Mouse (Mus musculus): ENCODE data around the gene Msrb2.

Gene Msrb2

DNA sequence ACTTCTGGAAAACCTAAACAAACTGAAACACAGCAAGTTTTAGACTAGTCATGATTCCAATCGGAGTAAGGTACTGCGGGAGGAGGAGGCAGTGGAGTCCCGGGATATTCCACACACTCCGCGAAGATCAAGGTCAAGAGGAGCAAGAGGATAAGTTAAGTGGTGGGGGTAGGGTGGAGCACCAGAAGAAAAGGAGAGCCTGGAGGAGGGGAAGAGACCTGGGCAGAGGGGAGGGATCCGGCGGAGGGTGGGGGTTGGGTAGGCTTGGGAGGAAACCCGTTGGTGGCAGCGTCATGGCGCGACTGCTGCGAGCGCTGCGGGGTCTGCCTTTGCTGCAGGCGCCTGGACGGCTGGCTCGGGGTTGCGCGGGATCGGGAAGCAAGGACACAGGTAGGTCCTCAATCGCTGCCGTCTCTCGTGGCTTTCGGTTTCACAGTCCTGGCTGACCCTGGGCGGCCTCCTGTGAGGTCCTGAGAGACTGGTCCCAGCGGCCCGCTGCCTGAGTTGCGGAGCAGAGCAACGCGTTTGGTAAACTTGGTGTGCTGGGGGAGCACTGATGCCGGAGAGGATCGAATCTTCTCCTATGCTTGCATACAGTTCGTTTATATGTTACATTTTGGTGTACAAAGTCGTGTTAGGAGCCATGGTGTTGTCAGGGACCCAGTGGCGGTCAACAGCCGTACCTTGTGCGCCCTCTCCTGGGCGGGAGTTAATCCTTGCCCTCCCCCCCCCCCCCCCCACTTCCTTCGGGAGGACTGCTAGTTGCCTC is at the start of gene Msrb2:
Gene Msrb2, plus strand, starts transcription at position 51 of the 769 bp plus-strand sequence.
- peak; percentile 52 for DNase-seq (ENCODE audit: low spot score)

GRCm38 (mm10) chr2:19322448-19322847 is 48.8 kb upstream of the Msrb2 start:
- no peak for DNase-seq (ENCODE audit: low spot score)

DNA sequence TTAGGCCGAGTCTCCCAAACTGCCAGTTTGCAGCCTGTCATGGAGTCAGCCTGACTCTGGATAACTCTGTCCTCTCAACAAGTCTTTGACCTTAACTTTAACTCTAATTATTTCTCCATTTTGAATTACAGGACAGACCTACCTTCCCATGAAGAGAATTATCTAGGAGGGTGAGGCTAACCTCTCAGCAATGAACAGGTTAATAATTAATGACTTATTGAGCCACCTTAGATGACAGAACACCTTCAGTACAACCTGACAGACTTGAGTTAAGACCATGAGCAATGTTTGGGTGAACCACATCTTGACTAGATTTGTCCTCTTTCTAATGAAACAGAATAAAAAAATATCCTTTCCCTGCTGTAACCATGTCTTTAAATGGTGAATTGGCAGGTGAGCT is 44.9 kb upstream of the Msrb2 start:
- no peak for DNase-seq (ENCODE audit: low spot score)

- no peak for DNase-seq (ENCODE audit: low spot score)
Observed at GRCm38 (mm10) chr2:19327811-19328210, 43.4 kb upstream of the Msrb2 start.

DNA sequence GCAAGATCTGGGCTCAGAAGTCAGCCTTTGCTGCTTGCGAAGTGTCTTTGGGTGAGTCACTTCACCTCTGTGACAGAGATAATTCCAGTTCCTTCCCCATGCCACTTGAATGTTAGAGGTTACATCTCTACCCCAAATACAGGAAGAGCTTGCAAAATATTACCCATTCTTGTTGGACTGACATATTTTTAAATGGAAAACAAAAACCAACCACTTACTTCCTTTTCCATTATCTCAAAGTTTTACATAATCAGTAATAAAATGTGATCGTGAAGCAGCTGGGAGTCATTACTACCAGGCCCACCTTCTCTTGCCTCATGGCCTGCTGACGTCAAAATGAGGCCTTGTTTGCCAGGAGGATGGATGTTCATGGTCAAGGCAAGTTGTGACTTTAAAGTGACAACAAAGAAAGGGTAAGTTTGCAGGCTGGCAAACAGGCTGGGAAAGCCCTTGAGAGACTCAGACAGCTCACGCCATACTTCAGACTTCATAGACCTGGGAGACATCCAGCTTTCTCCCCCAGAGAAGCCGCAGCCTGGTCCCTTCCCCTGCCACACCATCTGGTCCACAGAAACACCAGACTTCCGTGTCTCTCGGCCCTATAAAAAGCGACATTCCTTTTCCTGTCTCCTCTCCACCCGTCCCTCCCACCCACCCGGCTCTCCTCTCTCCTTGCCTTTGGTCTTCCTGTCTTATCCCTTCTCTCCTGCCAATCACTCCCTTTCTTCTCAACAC is 27.2 kb upstream of the Msrb2 start:
- no peak for DNase-seq (ENCODE audit: low spot score)

DNA sequence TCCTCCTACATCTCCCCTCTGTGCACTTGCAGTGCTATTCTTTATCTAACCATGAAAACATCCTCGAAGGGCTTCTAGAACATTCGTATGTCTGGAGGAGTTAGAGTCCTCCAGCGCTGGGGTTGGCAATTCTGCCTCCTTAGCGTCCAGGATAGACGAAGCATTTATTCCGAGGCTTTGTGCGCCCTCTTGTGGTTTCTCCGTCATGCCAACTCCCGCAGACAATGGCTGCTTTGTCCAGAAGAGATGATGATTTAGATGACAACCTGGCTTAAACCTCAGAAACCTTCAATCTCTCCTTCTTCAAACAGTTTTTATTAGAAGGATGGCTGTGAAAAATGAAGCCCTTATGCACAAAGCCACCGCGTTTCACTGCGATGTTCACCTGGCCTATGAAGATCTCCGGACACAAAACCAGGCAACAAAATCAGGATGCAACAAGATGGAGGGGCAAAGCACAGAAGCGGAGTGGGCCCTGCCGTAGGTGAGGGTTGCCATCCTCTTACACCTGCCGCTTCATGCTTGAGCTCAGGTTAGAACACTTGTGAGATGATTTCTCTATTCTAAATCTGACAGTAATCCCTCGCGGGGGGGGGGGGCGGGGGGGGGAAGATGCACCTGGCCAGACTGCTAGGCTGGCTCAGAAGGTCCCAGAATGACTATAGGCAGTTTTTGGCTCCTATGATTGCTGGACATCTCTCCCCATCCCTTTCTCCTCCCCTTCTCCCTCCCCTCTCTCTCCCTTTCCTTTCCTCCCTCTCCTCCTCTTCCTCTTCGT is 26.4 kb upstream of the Msrb2 start:
- DNase-seq (ENCODE audit: low spot score), result peak; percentile 39

DNA sequence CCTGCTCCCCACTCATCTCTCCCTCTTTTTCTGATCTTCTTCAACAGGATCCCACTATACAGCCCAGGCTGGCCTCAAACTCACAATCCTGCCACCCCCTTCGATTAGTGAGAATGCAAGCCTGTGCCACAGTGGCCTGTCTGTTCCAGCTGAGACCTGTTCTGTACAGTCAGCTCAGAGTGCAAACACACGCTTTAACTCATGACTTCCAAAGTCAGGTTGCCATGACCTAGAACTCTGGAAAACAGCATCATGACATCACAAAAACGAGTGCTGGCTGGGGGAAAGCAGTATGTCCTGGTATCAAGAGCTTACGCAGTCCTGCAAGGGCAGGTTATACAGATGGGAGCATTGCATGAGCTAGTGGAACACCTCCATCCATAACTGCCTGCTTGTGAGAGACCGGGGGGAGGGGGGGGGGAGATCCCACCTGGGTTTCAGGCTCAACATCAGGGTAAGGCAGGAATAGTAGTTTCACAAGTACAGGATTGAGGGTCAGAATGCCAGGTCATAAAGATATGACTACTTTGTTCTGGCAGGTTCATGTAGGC is 25.8 kb upstream of the Msrb2 start:
- DNase-seq (ENCODE audit: low spot score), result no peak

DNA sequence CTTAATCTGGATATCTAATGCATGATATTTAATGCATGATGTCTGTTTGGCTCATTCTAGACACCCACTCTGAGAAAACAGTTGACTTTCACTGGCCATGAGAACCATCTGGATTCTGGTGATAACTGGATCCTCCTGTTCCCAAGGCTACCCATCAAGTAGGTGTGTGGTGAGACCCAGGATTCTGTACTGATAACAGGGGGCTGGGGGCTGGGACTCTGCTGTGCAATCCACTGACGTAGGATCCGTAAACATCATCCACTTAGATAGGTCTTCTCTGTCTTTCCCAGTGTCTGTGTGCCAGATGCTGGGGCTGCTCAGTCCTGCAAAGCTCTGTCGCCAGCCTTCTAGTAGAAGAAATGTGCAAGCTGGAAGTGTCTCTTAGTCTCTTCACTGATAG is 22.8 kb upstream of the Msrb2 start:
- DNase-seq (ENCODE audit: low spot score), result no peak

DNA sequence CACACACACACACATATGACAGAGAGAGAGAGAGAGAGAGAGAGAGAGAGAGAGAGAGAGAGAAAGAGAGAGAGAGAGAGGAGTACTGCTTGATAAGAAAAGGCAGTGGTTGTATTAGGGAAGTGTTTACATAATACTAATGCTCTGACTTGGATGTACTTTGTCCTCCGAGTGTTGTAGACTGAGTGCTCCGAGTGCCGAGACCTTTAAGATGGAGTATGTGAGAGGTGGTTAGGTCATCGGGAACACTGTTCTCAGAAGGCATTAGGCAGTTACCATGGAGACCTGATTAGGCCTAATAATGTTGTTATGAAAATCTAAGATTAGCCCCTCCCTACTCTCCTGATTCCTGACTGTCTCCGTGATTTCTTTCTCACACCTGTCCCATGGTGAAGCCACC is 21.1 kb upstream of the Msrb2 start:
- DNase-seq (ENCODE audit: low spot score), result no peak

GRCm38 (mm10) chr2:19351615-19352253 is 19.5 kb upstream of the Msrb2 start:
- DNase-seq (ENCODE audit: low spot score), result no peak

DNA sequence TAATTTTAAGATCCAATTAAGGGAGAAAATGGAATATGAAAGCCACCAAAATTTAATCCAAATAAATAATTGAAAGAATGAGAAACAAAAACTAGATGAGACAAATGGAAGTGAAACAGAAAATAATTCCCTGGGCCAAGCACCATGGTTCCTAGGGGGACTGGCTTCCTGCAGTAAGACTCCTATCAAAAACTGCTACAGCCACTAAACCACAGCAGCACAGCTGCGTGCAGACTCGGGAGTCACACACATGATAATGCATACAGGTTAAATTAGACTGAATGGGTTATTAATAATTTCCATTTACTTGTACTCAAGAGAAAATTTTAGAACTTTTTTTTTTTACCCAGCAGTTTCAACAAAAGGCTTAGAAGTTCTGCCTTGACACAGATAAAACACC is 18.1 kb upstream of the Msrb2 start:
- DNase-seq (ENCODE audit: low spot score), result no peak

- no peak for DNase-seq (ENCODE audit: low spot score)
Observed at GRCm38 (mm10) chr2:19362880-19363279, 8.4 kb upstream of the Msrb2 start.

- DNase-seq (ENCODE audit: low spot score), result no peak
Observed at GRCm38 (mm10) chr2:19366426-19366825, 4.8 kb upstream of the Msrb2 start.

DNA sequence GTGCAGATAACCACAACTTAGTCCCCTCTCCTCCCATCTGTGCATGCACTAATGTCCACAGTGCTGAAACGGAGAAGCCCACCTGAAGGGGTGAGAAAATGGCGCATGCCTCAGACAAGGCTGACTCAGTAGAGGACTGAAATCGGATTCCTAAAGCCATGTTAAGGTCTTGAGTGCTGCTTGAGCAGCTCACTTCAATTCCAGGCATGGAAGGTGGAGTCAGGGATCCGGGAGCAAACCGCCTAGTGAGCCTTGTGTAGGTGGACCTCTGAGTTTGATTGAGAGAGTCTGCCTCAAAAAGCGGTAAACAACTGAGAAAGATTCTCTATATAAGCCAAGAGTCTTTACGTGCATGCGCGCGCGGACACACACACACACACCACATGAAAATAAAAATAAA is 4.1 kb upstream of the Msrb2 start:
- no peak for DNase-seq (ENCODE audit: low spot score)

- DNase-seq (ENCODE audit: low spot score), result no peak
Observed at GRCm38 (mm10) chr2:19373695-19374094, 2.5 kb downstream of the Msrb2 start.

- no peak for DNase-seq (ENCODE audit: low spot score)
Observed at GRCm38 (mm10) chr2:19380446-19380950, 9.3 kb downstream of the Msrb2 start.

- DNase-seq (ENCODE audit: low spot score), result no peak
Observed at GRCm38 (mm10) chr2:19380986-19381385, 9.7 kb downstream of the Msrb2 start.

DNA sequence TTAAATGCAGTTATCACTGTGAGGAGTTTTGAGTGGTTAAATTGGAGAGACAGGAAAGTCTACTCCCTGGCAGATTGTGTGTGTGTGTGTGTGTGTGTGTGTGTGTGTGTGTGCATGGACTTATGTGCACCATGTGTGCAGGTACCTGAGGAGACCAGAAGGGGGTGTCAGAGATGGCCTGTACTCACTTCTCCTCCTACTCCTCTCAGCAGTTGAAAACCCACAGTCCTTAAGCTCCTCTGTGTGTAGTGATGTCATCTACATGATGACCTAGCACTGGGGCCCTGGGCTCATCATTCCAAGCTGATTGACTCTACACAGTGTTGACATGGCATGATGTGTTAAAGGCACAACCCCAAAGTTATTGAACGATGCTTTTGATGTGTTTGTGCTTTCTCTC is 11.0 kb downstream of the Msrb2 start:
- DNase-seq (ENCODE audit: low spot score), result no peak

- no peak for DNase-seq (ENCODE audit: low spot score)
Observed at GRCm38 (mm10) chr2:19383006-19383405, 11.8 kb downstream of the Msrb2 start.

GRCm38 (mm10) chr2:19385772-19386171 is 14.5 kb downstream of the Msrb2 start:
- DNase-seq (ENCODE audit: low spot score), result no peak

DNA sequence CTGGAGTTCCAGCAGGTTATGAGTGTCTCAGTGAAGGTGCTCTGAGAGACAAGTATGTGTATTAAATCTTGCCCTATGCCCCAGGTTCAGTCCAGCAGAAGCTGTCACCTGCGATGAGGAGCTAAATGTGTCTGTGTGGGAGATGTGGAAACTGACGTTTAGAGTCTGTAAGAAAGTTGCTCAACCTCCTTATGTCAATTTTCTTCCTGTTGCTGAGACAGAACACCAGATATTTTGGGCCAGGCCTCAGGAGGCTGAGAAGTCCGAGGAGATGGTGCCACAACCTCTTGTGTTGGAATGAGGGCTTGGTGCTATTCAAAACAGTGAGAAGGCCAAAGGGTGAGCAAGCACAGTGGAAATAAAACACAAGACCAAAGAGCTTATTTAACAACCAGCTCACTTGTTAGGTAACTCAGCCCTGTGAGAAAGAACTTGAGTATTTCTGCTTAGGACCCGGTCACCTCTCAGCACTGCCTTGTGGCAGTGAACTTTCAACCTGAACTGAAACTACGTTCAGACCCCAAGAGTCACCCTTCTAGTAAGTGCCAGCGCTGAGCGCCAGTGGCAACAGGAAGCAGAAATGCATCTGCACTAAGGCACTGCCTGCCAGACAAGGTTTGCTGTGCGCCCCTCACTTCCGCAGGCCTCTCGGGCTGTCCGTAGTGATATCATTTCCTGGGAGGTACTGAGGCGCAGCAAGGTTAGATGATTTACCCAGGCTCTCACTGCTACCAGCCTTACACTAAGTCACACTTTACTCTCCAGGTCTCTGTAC is 17.3 kb downstream of the Msrb2 start:
- DNase-seq (ENCODE audit: low spot score), result peak; percentile 40
